Mouse (Mus musculus): ENCODE measurements around the gene Cldn6. TPM values are rescaled to one million over a fixed set of nuclear protein-coding genes. Genes with fewer than 3 reads are reported as not detected.
A peak's percentile ranks its signal among the peaks of the same experiment; 100 is the strongest.

The Cldn6 gene
- total RNA-seq, 2 experiments from 2014 or later, result not detected

DNA sequence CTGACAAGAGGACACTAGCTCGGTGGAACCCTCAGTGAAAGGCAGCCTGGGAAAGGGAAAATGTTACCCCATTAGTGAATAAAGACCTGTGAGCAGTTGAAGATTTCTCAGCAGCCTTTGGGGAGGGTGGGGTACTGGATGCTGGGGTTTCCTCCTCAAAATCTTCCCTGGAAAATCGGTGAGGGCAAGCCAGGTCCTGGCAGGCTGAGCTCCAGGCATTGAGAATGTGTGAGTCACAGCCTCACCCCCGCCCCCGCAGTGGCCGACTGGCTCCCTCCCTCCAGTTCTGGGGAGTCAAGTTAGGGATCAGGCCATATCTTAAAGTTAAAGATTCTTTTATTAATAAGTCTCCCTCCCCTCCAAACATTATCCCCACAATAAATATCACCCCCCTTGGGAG lies 3.9 kb upstream of the Cldn6 start:
- DNase-seq, result no peak

DNA sequence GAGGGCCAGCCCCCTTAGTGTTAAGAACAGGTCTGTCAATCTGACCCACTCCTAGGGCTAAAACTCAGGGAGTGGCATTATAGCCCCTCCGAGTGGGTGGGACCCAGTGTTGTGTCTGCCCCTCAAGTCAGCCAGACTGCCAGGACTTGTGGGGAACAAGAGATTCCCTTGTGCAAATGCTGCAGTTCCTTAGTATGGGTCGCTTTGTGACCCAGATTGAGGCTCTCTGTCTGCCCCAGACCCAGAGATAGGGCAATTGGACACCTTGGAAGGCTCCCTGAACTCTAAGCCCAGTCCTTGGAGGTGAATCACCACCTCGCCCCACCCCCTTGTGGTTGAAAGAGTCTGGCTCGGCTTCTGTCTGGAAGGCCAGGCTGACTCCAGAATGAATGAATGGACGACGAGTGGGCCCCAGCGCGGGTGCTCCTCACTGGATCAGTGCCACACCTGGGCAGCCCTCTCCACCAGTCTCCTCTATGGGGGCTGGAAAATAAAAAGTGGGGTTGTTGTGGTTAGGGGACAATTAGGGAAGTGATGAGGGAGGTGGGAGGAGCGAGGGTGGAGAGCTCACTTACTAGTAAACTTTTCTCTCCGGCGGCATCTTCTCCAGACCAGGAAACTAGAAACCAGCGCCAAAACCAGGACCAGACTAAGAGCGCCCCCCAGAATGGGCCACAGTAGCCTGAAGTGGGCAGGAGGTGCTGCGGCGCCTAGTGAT lies 3.3 kb upstream of the Cldn6 start:
- peak in 1 of 2 experiments; percentile 27 for DNase-seq

DNA sequence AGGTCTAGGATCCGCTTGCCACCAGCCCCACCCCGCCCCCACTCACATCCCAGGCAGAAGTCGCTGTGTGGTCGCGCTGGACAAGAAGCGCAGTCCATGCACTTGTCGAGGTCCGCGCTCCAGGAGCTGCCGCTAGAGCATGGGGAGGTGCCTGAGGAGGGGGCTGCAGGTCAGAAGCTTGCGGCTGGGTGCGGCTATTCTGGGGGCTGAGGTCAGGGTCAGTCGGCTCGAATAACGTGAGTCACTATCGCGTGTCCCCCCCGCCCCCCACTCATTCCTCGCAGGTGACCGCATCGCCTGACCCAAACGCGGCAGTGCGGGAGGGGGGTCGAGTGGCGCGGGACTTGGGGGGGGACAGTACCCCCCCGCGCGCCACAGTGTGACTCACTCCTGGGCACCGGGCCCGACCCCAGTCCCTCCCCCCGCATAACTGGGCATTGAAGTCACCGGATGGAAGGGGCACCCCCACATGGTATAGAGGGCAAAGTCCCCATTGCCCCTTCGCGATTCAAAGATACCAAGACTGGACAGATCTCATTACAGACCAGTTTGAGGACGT lies 2.5 kb upstream of the Cldn6 start:
- no peak for DNase-seq

DNA sequence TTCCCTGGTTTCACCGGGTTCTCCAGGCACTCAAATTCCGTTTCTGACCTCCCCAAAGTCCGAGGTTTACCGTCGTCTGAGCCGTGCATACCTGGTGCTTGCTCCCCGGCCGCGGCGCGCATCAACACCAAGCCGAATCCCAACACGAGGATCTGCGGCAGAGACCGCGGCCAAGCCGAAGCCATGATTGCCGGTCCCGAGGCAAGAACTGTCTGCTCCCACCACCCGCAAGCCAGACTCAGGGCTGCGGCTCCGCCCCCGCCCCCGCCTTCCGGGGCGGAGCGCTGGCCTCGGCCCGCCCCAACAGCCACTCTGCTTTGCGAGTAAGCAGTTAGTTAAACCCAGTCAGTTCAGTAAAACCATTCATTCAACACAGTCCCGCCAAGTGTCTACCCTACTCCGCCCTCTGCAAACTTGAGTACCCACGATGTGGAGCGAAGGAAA lies 1.8 kb upstream of the Cldn6 start, which contains the start of gene Tnfrsf12a:
Gene Tnfrsf12a, minus strand, starts transcription at position 233 of the 444 bp plus-strand sequence.
- DNase-seq, result peak; percentile 80 to 83

DNA sequence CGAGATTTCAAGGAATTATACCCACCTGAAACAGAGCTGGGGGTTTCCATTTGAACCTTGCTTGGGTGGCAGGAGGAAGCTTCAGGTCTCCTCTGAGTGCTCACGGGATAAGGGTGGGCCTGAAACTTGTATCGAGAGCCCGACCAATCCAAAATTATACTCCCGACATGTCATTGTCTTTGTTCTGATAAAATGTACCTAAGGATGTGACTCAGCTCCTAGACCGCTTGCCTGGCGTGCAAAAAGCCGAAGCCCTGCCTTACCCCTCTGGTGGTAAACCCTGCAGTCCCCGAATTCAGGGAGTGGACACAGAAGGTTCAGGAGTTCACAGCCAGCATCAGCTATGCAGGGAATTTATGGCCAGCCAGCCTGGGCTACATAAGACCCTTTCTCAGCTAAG lies 1.3 kb downstream of the Cldn6 start:
- DNase-seq, result no peak

DNA sequence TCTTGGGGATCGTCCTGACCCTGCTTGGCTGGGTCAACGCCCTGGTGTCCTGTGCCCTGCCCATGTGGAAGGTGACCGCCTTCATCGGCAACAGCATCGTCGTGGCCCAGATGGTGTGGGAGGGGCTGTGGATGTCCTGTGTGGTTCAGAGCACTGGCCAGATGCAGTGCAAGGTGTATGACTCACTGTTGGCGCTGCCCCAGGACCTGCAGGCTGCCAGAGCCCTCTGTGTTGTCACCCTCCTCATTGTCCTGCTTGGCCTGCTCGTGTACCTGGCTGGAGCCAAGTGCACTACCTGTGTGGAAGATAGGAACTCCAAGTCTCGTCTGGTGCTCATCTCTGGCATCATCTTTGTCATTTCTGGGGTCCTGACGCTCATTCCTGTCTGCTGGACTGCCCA lies 2.0 kb downstream of the Cldn6 start:
- no peak for DNase-seq

DNA sequence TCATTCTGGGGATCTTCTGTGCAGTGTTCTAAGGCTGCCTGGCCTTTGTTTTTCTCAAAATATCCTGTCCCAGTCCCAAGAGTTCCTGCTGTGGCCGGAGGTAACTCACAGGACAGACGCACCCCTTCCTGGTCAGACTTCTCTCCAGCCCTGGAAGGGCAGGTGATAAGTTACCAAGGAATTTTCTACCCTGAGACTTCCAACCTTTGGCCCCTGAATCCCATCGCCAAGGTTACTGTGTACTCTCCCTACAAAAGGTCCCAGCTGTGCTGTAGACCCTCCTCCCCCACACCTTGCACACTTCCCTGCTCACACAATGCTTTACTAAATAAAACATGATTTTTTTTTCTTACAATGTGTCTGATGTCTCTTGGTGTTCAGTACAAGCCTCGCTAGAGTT lies 3.0 kb downstream of the Cldn6 start:
- DNase-seq, result no peak

DNA sequence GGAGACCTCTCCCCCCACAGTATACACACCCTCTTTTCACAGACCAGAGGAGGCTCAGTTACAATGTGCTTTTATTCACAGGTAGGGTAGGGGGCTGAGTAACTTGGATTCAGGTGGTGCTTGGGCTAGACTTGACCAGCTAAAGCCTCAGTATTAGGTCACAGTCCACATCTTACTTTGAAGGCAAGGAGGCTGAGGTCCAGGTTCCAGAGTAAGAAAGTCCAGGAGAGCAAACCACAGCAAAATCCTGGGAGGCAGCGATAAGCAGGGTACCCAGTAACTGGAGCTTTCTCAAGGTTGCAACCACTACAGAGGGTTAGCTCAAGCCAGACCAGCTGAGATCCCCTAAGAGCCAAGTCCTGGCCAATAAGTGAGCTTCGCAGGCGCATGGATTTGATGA lies 3.5 kb downstream of the Cldn6 start:
- no peak for DNase-seq

DNA sequence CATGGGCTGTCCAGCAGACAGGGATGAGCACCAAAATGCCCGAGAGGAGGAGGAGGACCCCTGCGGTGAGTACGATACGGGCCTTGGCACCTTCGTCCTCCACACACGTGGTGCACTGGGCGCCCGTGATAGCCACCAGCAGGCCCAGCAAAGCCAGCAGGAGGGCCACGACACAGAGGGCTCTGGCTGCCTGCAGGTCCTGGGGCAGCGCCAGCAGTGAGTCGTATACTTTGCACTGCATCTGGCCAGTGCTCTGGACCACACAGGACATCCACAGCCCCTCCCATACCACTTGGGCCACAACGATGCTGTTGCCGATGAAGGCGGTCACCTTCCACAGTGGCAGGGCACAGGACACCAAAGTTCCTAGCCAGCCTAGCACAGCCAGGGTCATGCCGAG lies 4.2 kb downstream of the Cldn6 start:
- no peak for DNase-seq

DNA sequence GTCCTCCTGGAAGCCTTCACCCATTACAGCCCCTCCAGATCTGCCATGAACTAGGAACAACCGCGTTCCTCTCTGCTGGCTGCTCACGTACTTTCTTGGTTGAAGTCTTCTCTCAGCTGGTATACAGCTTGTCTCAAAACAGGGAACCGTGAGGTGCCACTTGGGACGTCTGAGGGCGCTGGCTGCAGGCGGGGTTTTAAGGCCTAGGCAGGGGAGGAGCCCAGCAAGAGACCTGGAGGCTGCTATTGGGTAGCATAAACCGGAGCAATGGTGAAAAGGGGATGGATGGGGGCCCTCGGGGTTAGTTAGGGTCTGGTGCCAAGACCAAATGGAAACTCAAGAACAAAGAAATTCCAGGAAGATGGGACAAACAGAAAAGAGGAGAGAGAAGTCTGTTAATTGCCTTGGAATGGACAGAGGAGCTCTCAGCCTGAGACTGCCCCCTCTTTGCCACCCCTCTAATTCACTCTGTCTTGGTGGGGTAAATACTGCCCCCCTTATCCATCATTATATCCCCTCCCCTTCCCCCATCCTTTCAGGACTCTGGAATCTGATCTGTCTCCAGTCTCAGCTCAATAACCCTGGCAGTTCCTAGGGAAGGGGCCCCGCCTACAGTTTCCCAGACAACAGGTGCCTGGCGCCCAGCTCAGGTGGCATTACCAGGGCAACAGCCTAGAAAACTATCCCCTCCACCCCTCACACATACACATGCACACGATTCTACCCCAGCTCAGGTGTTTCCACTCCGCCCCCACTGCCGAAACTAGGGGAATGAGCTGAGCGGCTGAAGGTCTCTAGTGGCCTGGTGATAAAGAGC lies 5.0 kb downstream of the Cldn6 start, which contains the start of gene Cldn9:
Gene Cldn9, minus strand, starts transcription at position 171 of the 817 bp plus-strand sequence.
- no peak for DNase-seq

DNA sequence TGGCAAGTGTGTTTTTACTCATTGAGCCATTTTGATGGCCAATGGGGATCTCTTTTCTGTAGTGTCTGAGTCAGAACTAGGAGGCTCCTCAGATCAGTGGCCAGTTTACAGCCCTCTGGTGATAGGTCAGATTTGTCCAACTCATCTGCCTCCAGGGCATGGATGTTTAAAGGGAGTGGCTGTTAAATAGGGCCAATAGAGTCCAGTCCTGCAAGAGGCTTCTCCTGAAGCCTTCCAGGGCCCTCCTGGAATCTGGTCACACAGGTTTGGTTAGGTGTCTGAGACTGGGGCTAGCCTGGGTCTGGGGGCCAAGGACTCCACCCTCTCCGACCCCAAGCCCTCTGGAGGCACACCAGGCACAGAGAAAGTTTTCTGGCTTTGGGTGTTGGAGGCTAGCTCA lies 15.4 kb downstream of the Cldn6 start:
- no peak for DNase-seq

DNA sequence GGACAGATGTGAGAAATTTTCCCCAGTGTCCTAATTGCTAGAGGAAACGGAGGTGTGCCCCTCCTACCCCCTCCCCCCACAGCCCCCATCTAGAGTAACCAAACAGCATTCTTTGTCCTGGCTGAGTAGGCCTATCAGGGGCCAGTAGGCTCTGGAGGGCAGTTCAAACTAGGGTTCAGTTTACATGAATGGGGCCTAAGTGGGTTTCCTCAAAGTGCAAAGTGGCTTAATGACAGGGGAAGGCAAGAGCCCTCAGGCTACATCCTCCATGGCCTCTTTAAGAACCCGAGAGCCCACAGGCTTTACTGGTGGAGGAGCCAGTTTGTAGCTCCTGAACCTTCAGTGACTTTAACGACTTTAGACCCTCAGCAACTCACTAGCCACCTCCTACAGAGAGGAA lies 16.8 kb downstream of the Cldn6 start:
- DNase-seq, result no peak

DNA sequence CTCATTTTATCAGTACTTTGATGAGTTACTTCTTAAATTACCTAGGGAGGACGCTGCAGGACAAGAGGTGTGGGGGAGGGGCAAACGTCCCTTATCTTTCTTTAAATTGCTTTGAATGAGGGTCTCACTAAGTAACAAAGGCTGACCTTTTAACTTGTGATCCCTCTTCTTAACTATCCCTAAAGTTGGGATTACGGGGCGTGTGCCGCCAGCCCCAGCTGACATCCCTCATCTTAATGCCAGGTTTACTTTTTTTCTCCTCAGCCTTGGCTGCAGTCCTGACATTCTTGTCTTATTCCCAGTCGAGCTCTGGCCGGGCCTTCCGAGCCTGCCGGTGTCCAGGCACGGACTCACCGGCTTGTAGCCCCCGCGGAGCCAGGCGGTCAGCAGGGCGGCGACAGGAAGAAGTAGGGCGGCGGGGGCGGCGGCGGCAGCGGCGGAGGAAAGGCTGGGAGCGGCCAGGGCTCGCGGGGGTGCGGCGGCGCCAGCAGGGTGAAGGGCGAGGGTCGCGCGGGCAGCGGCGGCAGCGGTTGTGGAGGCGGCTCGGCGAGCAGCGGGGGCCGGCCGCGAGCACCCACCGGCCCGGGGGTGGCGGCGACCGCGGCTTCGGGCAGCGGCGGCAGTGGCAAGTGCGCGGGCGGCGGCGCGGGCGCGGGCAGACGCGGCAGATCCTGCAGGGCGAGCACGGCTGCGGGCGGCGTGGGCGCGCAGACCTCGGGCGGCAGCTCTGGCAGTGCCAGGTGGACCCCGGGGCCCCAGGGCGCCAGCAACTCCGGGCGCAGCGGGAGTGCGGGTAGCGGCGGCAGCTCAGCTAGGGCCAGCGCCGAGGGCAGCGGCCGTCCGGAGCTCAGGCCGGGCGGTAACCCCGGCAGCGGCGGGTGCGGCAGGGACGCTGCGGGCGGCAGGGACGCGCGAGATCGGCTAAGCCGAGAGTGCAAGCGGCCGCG lies 20.4 kb downstream of the Cldn6 start:
- no peak for DNase-seq

DNA sequence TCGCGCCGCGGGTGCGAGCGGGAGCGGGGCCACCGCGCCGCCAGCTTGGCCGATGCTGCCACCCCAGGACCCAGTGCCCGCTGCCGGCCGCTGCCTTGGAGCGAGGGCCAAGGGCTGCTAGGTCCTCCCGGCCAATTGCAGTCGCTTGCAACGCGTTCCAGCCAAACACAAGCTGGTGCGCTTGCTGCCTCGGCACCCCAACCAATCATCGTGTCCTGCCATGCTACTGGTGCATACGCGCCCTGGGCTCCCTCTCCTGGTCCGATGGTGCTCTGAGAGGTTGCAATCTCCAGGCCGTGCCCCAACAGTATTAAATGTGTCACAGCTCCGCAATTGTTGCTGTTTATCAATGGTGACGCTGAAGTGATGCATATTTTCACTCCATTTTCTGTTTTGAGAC lies 21.0 kb downstream of the Cldn6 start:
- DNase-seq, result peak; percentile 84 to 88

DNA sequence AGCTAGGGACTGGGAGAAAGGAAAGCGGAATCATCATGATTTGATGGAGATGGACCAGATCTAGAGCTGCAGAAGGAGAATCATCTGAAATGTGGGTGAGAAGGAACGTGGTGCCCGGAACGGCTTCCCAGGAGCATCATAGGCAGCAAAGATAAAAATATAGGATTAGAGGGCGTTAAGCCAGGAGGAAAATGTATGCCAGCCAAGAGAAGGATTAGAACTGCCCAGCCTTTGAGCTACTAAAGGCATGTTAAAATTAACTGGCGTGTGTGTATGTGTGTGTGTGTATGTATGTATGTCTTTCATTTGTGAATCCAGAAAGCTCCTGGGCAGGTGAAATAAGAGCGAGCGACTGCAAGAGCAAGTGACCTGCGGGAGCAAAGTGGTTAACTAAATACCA lies 24.3 kb downstream of the Cldn6 start:
- no peak for DNase-seq

DNA sequence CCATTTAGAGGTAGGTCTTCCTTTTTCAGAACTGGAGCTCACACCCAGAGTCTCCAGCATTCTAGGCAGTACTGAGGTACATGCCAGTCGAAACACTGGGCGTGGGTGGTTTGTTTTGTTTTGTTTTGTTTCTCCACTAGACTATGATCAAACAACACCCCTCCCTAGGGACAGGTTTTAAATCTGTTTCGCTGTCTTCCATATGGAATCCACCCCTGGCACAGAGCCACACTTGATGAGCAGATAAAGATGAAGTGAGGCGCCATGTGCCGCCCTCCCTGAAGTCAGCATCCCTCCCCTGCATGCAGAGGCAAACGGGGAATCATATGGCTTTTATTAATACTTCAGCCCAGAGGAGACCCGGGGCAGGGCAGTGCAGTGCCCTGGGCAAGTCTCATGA lies 25.7 kb downstream of the Cldn6 start:
- DNase-seq, result no peak

DNA sequence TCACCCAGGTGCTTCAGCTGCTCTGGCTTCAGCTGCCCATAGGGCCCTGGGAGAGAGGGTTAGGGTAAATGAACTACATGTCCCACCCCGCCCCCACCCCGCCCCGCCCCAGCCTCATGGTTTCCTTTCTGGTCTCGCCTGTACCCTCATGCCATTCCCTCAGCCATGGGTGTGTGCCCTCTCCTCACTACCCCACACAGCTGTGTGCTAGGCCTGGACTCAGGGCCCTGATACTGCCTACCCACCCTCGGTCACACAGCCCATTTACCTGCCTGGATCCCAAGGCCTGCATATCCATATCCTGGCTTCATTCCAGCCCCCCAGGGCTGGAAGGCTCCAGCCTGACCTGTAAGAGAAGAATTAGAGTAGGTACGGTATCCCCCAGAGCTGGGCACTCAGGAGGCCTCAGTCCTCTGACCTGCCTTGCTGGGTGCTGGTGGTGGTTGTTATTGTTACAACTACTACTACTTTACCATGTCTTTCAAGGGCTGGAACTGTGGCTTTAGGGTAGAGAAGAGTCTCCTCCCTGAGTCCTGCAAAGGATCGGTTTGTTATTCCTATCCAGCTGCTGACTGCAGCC lies 26.6 kb downstream of the Cldn6 start:
- no peak for DNase-seq

DNA sequence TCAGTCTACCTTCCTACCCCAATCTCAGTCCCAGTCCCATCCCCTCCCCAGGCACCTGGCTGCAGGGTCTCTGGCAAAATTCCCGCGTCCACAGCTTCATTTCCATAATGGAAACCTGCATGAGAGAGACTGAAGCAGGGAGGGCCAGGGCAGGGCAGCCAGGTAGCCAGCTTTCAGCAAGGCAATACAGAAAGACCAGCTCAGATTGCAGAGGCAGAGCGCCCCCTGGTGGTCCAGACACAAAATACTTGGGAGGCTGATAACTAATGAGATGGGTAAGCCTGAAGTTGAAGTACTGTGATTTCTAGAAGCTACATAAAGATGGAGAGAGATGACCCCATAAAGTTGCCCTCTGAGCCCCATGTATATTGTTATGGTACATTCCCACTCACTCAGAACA lies 27.2 kb downstream of the Cldn6 start:
- peak; percentile 57 to 64 for DNase-seq

DNA sequence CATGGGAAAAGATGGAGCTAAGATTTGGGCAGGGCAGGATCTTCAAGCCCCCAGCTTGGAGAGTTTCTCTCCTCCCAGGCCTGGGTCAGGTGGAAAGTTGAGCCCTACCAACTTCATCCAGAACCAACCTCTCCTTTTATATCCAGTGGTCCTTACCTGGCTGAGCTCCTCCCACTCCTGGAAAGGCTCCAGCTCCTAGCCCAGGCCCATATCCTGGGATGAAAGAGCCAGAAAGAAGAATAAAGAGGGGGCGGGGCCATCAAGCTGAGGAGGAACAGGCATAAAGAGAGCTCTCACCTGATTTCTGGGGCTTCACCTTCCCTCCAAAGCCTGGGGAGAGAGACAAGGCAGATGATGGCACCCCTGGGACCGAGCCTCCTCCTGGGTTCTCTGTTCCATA lies 38.0 kb downstream of the Cldn6 start:
- no peak for DNase-seq

DNA sequence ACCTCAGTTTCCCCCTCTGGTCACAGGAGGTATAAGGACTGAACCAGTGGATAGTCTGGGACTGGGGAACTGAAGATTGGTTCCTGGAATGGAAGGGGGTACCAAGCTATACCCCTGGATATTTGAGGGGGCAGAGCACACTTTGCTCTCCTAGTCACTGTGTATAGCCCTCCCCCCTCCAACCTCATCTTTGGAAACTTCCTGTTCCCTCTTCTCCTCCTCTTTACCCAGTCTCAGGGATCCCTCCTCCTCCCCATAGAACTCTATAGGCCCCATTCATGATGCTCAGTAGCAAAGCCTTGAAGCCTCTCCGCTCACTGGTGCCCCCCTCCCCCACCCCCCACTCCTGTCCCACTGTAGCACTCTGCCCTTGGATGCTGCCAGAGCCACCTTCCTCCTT lies 40.4 kb downstream of the Cldn6 start:
- no peak for DNase-seq

DNA sequence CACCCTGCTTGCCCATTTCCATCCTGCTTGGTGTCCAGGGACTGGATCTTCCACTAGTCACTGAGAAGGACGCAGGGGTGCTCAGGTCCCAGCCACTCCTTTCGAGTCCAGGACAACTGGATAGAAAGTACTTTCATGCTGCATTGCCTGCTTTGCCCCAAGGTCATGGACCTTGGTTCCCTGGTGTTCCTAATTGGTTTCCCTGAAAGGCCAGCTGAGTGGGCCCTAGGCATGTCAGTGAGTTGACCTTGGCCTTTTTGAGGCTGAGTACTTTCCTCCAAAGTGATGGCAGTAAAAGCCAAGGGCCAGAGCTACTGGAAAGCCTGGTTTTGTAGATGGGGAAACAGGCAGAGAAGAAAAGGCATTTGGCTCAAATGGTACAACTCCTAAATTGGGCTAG lies 42.8 kb downstream of the Cldn6 start:
- no peak for DNase-seq
